Mouse (Mus musculus) heart, adult 2 months (tissue): ENCODE data around the gene Tia1.

Experiments
- CTCF ChIP-seq: fragments of 200-600 bp; IDR thresholded peaks from 2 replicates; pipeline ENCODE4 v1.8.1; 2022; ENCODE audit warnings: antibody characterized with exemption, mild to moderate bottlenecking, moderate library complexity
- EP300 ChIP-seq: fragments of 200-500 bp; IDR thresholded peaks from 2 replicates; pipeline ENCODE4 v1.6.1; 2011; ENCODE audit warnings: low read depth, low read length, control low read depth; ENCODE audit not compliant: insufficient read depth
- POLR2A ChIP-seq: fragments of 200-500 bp; IDR thresholded peaks from 2 replicates; pipeline ENCODE4 v1.6.1; 2011; ENCODE audit warnings: mild to moderate bottlenecking, low read depth, low read length, control low read depth; ENCODE audit not compliant: insufficient read depth

- TF ChIP-seq EP300 (no peak), CTCF (no peak), POLR2A (no peak)
Observed at GRCm38 (mm10) chr6:86419239-86419638, 15.2 kb downstream of the Tia1 start.
